Mouse (Mus musculus): ENCODE measurements around the gene Pard3b.

The Pard3b gene

GRCm38 (mm10) chr1:61638347-61639111 lies at the start of gene Pard3b:
Gene Pard3b (plus strand): TSS chr1:61638824.
- peak; percentile 10 to 21 for DNase-seq

GRCm38 (mm10) chr1:61616176-61616575 lies 22.4 kb upstream of the Pard3b start:
- DNase-seq = no peak

- no peak for DNase-seq
Measured at GRCm38 (mm10) chr1:61620651-61621050, 18.0 kb upstream of the Pard3b start.

GRCm38 (mm10) chr1:61629857-61630256 lies 8.8 kb upstream of the Pard3b start:
- no peak for DNase-seq

GRCm38 (mm10) chr1:61639114-61640093 lies 780 bp downstream of the Pard3b start:
- no peak for DNase-seq

GRCm38 (mm10) chr1:61641880-61642279 lies 3.3 kb downstream of the Pard3b start:
- DNase-seq = no peak

- no peak for DNase-seq
Measured at GRCm38 (mm10) chr1:61645062-61645461, 6.4 kb downstream of the Pard3b start.

- DNase-seq = no peak
Measured at GRCm38 (mm10) chr1:61649964-61650363, 11.3 kb downstream of the Pard3b start.

GRCm38 (mm10) chr1:61651454-61652271 lies 13.0 kb downstream of the Pard3b start:
- no peak for DNase-seq

GRCm38 (mm10) chr1:61657760-61658159 lies 19.1 kb downstream of the Pard3b start:
- DNase-seq = no peak

- DNase-seq = no peak
Measured at GRCm38 (mm10) chr1:61659931-61660330, 21.3 kb downstream of the Pard3b start.

GRCm38 (mm10) chr1:61685221-61685814 lies 46.7 kb downstream of the Pard3b start:
- no peak for DNase-seq

GRCm38 (mm10) chr1:61685921-61686320 lies 47.3 kb downstream of the Pard3b start:
- DNase-seq = no peak

GRCm38 (mm10) chr1:61688301-61688700 lies 49.7 kb downstream of the Pard3b start:
- no peak for DNase-seq

GRCm38 (mm10) chr1:61698462-61699218 lies 60.0 kb downstream of the Pard3b start:
- no peak for DNase-seq

GRCm38 (mm10) chr1:61709812-61710211 lies 71.2 kb downstream of the Pard3b start:
- no peak for DNase-seq

- no peak for DNase-seq
Measured at GRCm38 (mm10) chr1:61711523-61711922, 72.9 kb downstream of the Pard3b start.

- DNase-seq = no peak
Measured at GRCm38 (mm10) chr1:61729654-61730053, 91.0 kb downstream of the Pard3b start.

- no peak for DNase-seq
Measured at GRCm38 (mm10) chr1:61736550-61736949, 97.9 kb downstream of the Pard3b start.

- DNase-seq = no peak
Measured at GRCm38 (mm10) chr1:61742831-61743230, 104.2 kb downstream of the Pard3b start.

- no peak for DNase-seq
Measured at GRCm38 (mm10) chr1:61747481-61747880, 108.9 kb downstream of the Pard3b start.

GRCm38 (mm10) chr1:61751008-61751407 lies 112.4 kb downstream of the Pard3b start:
- no peak for DNase-seq
